Mouse (Mus musculus): ENCODE results near the gene Abtb2. TPM values are rescaled to one million over a fixed set of nuclear protein-coding genes. Genes with fewer than 3 reads are reported as not detected.

The Abtb2 gene
- polyA plus RNA-seq, 1 experiment from 2014 or later: 4.4 TPM

DNA sequence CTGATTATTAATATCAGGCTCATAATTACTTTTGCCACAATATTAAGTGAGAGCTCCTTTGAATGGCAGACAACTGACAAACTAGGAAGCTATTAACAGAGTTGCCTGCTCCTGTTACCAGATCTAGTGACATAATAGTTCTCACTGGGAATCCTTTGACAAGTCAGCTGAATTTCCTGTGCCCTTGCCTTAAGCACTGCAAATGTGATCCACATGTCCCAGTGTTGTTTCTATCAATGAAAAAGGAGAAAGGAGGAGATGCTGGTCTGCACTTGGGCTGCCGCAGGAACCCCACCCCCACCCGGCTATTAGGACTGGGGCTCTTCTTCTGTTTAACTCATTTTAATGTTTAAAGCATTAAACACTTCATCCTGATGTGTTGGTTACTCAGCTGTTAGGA is 110.7 kb downstream of the Abtb2 start:
- Histone ChIP-seq H3K4me2 (ENCODE audit: low read length) (no peak overlapping the region), H3K36me3 (ENCODE audit: control insufficient read depth, insufficient read depth, low read length) (no peaks in the 10 kb centered on the region), H3K4me1 (replicated peaks; ENCODE audit: control insufficient read depth, insufficient read depth, low read length) (0 out of 2 replicates have a peak, but pooled peaks cover 4% of the 10 kb centered on the region), H3K27me3 (replicated peaks; ENCODE audit: control insufficient read depth, insufficient read depth, low read length) (no peaks in the 10 kb centered on the region), H3K9me3 (ENCODE audit: control insufficient read depth, low read length) (no peaks in the 10 kb centered on the region), H3K9ac (ENCODE audit: low read length) (no peak overlapping the region), H3K4me3 (ENCODE audit: low read depth, low read length) (no peak overlapping the region), H3K27ac (ENCODE audit: low read depth) (no peak overlapping the region)
- DNase-seq (ENCODE audit: low spot score) (no peak), ATAC-seq (replicated peaks; ENCODE audit: low FRiP score, low TSS enrichment, low read depth) (no peak)
- 46% methylated on average over 2 of the region's 2 CpGs for WGBS

DNA sequence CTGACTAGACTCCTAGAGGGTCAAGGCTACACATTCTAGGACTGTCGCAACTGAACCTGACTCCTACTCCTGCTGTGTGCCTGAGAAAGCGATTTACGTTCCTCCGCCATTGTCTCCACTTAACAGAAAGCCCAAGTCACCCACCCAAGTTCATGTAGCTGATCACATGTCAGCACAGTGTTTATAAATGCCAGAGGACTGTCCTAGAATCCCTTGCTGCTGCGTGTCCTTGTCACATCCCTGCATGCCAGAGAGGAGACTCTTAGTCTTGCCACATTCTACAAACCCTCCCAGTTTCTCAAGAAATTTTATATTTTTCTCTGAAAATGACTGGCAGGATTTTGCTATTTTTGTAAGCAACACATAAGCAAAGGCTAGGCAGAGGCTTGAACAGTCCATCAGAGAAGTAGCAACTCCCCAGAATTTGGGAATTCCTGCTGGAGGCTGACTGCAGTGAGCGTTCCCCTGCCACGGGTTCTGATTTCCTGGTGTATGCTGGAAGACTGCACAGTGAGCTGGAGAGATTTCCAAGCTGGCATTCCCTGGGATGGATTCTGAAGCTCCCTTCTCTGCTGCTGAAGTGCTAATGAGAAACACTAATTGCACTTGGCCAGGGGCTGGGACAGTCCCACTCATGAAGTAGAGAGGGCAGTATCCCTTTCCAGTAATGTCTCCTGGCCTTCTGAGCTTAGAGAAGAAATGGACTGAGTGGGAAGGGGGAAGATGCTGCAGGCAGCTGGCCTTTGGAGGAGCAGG is 111.7 kb downstream of the Abtb2 start:
- H3K4me3 ChIP-seq (ENCODE audit: low read depth, low read length): no peak overlapping the region
- no peaks in the 10 kb centered on the region for H3K9me3 ChIP-seq (ENCODE audit: control insufficient read depth, low read length)
- H3K27me3 ChIP-seq (replicated peaks; ENCODE audit: control insufficient read depth, insufficient read depth, low read length): no peaks in the 10 kb centered on the region
- H3K9ac ChIP-seq (ENCODE audit: low read length): no peak overlapping the region
- H3K27ac ChIP-seq (ENCODE audit: low read depth): no peak overlapping the region
- H3K36me3 ChIP-seq (ENCODE audit: control insufficient read depth, insufficient read depth, low read length): no peaks in the 10 kb centered on the region
- ATAC-seq (replicated peaks; ENCODE audit: low FRiP score, low TSS enrichment, low read depth) (no peak), DNase-seq (ENCODE audit: low spot score) (no peak)
- 77% methylated on average over 7 of the region's 7 CpGs for WGBS
- no peak overlapping the region for H3K4me2 ChIP-seq (ENCODE audit: low read length)
- 0 out of 2 replicates have a peak, but pooled peaks cover 4% of the 10 kb centered on the region for H3K4me1 ChIP-seq (replicated peaks; ENCODE audit: control insufficient read depth, insufficient read depth, low read length)

DNA sequence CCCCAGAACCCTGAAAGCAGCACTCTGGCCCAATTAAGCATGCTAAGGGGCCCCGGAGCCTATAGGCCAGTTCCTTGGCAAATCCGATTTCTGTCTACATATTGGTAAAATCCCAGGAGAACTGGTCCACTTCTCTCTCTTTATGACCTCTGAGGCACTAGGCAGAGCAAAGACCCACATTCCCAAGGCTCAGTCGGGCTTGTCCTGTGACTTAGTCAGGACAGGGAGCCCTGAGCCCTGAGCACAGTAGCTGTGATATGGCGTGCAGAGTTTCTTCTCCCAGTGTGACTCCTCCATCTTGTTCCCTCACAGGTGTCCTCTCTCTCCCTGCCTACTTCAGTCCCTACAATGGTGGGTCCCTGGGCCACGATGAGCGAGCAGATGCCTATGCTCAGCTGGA is 112.3 kb downstream of the Abtb2 start:
- no peak overlapping the region for H3K9ac ChIP-seq (ENCODE audit: low read length)

DNA sequence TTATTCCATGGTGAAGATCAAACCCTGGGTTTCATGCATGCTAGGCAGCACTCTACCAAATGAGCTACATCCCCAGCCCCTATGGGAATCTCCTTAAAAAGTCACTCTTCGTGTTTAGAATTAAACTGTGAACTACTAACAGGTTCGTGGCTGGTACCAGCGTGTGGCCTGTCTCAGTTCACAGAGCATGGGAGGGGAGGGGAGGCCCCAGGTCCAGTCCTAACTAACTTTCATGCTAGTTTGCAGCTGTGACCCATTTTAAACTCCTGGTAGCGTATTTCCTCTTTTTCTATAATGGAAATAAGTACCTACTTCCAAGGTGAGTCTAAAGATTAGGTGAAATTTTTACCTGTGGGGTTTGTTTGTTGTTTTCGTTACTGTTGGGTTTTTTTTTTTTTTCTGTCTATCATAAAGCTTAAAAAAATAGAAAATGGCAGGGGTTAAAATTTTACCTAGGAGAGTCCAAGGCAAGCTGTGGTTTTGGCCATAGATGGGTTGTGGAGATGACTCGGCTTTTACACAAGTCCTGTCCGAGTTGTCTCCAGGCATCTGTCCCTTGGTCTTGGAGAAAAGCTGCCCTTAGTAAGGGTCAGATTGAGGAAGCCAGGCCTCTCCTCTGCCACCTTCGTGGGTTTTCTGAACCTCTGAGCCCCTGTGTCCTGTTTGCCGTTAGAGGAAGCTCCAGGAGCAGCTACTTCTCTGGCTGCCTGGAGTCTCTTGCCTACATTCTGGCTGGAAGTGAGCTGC is 114.4 kb downstream of the Abtb2 start:
- Histone ChIP-seq H3K27me3 (replicated peaks; ENCODE audit: control insufficient read depth, insufficient read depth, low read length) (no peaks in the 10 kb centered on the region), H3K9me3 (ENCODE audit: control insufficient read depth, low read length) (no peaks in the 10 kb centered on the region), H3K36me3 (ENCODE audit: control insufficient read depth, insufficient read depth, low read length) (no peaks in the 10 kb centered on the region), H3K9ac (ENCODE audit: low read length) (no peak overlapping the region), H3K4me3 (ENCODE audit: low read depth, low read length) (no peak overlapping the region), H3K4me2 (ENCODE audit: low read length) (no peak overlapping the region), H3K4me1 (replicated peaks; ENCODE audit: control insufficient read depth, insufficient read depth, low read length) (peaks cover 10% of the 10 kb centered on the region; the same call in 1 of the 2 replicates), H3K27ac (ENCODE audit: low read depth) (no peak overlapping the region)
- DNase-seq (ENCODE audit: low spot score) (no peak), ATAC-seq (replicated peaks; ENCODE audit: low FRiP score, low TSS enrichment, low read depth) (no peak)
- WGBS: 79% methylated on average over 9 of the region's 9 CpGs

More for the DNA sequence above, 112.3 kb downstream of the Abtb2 start:
- WGBS: 94% methylated on average over 6 of the region's 6 CpGs
- no peak overlapping the region for H3K27ac ChIP-seq (ENCODE audit: low read depth)
- H3K9me3 ChIP-seq (ENCODE audit: control insufficient read depth, low read length): no peaks in the 10 kb centered on the region
- ATAC-seq (replicated peaks; ENCODE audit: low FRiP score, low TSS enrichment, low read depth) (no peak), DNase-seq (ENCODE audit: low spot score) (no peak)
- H3K4me2 ChIP-seq (ENCODE audit: low read length): no peak overlapping the region
- no peak overlapping the region for H3K4me3 ChIP-seq (ENCODE audit: low read depth, low read length)
- H3K36me3 ChIP-seq (ENCODE audit: control insufficient read depth, insufficient read depth, low read length): no peaks in the 10 kb centered on the region
- 0 out of 2 replicates have a peak, but pooled peaks cover 4% of the 10 kb centered on the region for H3K4me1 ChIP-seq (replicated peaks; ENCODE audit: control insufficient read depth, insufficient read depth, low read length)
- no peaks in the 10 kb centered on the region for H3K27me3 ChIP-seq (replicated peaks; ENCODE audit: control insufficient read depth, insufficient read depth, low read length)

DNA sequence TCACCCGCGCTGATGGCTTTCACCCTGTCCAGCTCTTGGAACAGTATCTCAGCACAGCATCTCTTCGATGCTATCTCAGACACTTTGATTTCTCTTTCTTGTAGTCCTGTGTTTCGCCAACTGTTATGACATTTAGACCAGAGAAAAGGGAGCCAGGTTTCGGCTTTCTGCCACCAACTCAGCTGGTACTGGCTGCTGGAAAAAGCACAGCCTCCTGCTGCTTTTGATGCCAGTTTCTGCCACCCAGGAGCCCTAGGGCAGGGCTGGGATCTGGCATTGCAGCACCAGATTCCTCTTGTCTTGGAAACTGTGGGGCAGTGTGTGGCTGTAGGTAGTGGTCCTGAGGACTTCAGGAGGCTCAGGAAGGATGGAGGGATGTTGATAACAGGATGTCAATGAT is 115.0 kb downstream of the Abtb2 start:
- WGBS: 82% methylated on average over 5 of the region's 5 CpGs
- Histone ChIP-seq H3K9ac (ENCODE audit: low read length) (no peak overlapping the region), H3K9me3 (ENCODE audit: control insufficient read depth, low read length) (no peaks in the 10 kb centered on the region), H3K27me3 (replicated peaks; ENCODE audit: control insufficient read depth, insufficient read depth, low read length) (no peaks in the 10 kb centered on the region), H3K4me2 (ENCODE audit: low read length) (no peak overlapping the region), H3K36me3 (ENCODE audit: control insufficient read depth, insufficient read depth, low read length) (no peaks in the 10 kb centered on the region), H3K27ac (ENCODE audit: low read depth) (no peak overlapping the region), H3K4me3 (ENCODE audit: low read depth, low read length) (no peak overlapping the region), H3K4me1 (replicated peaks; ENCODE audit: control insufficient read depth, insufficient read depth, low read length) (peaks cover 10% of the 10 kb centered on the region; the same call in 1 of the 2 replicates)
- no peak for DNase-seq (ENCODE audit: low spot score)
- no peak for ATAC-seq (replicated peaks; ENCODE audit: low FRiP score, low TSS enrichment, low read depth)

DNA sequence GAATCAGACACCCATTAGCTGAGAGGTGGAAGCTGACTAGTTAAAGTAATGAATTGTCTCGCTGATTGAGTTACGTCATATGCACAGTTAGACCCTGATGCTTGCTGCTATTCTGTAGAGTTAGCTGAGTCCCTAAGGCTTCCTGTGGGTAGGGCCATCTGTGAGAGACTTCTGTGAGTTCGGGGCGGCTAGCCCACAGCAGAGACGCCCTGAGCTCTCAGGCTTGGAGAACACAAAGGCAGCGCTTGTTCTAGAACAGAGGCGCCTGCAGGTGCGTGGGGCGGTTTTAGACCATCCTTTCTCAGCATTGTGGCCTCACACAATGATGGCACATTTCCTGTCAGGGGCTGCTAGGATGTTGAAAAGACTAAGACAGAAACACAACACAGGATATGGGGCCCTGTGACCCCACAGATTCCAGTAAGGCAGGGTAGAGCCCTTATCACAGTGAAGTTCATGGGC is 116.2 kb downstream of the Abtb2 start:
- Histone ChIP-seq H3K4me1 (replicated peaks; ENCODE audit: control insufficient read depth, insufficient read depth, low read length) (peaks cover 8% of the 10 kb centered on the region; the same call in 1 of the 2 replicates), H3K9ac (ENCODE audit: low read length) (no peak overlapping the region), H3K27me3 (replicated peaks; ENCODE audit: control insufficient read depth, insufficient read depth, low read length) (no peaks in the 10 kb centered on the region), H3K4me2 (ENCODE audit: low read length) (no peak overlapping the region), H3K9me3 (ENCODE audit: control insufficient read depth, low read length) (no peaks in the 10 kb centered on the region), H3K36me3 (ENCODE audit: control insufficient read depth, insufficient read depth, low read length) (no peaks in the 10 kb centered on the region), H3K27ac (ENCODE audit: low read depth) (no peak overlapping the region), H3K4me3 (ENCODE audit: low read depth, low read length) (no peak overlapping the region)
- no peak for DNase-seq (ENCODE audit: low spot score)
- ATAC-seq (replicated peaks; ENCODE audit: low FRiP score, low TSS enrichment, low read depth): no peak
- 77% methylated on average over 9 of the region's 9 CpGs for WGBS

DNA sequence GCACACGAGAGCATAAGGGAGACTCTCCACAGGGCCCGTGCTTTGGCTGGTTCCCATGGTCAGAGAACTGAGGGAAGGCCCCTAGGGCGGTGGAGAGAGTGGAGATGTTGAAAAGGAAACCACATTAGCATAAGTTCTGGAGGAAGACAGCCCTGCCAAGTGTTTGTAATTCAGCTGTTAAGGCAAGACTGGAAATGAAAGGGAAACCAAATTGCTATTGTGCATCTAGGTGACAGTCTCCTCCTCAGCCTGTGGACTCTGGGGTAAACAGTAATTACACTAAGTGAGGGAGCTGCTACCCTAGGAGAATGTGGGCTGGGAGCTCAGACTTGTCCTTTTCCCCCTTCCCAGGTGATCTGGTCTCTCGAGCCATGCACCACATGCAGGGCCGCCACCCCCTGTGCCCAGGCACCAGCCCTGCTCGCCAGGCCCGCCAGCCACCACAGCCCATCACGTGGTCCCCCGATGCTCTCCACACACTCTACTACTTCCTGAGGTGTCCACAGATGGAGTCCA is 116.9 kb downstream of the Abtb2 start:
- DNase-seq (ENCODE audit: low spot score): no peak
- Histone ChIP-seq H3K9me3 (ENCODE audit: control insufficient read depth, low read length) (no peaks in the 10 kb centered on the region), H3K36me3 (ENCODE audit: control insufficient read depth, insufficient read depth, low read length) (no peaks in the 10 kb centered on the region), H3K27ac (ENCODE audit: low read depth) (no peak overlapping the region), H3K27me3 (replicated peaks; ENCODE audit: control insufficient read depth, insufficient read depth, low read length) (no peaks in the 10 kb centered on the region), H3K4me2 (ENCODE audit: low read length) (no peak overlapping the region), H3K9ac (ENCODE audit: low read length) (no peak overlapping the region), H3K4me3 (ENCODE audit: low read depth, low read length) (no peak overlapping the region), H3K4me1 (replicated peaks; ENCODE audit: control insufficient read depth, insufficient read depth, low read length) (peaks cover 6% of the 10 kb centered on the region; the same call in 1 of the 2 replicates)
- WGBS: 77% methylated on average over 9 of the region's 9 CpGs
- no peak for ATAC-seq (replicated peaks; ENCODE audit: low FRiP score, low TSS enrichment, low read depth)

DNA sequence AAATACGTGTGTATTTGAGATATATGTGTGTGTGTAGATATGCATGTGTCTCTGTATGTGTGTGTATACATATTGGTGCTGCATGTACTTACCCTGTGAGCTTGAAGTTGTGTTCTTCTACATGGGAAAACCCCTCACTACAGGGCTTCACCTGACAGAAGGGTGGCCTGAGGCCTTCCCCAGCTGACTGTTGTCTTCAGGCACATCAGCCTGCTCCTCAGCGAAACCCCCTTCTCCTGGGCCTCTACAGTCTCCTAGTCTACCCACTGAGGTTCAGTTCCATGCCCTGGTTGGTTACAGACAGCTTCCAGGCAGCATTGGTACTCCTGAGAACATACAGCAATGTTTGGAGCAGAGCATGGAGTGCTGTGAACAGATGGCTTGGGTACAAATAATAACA is 118.3 kb downstream of the Abtb2 start:
- no peak overlapping the region for H3K9ac ChIP-seq (ENCODE audit: low read length)
- H3K36me3 ChIP-seq (ENCODE audit: control insufficient read depth, insufficient read depth, low read length): no peaks in the 10 kb centered on the region
- H3K4me1 ChIP-seq (replicated peaks; ENCODE audit: control insufficient read depth, insufficient read depth, low read length): peaks cover 6% of the 10 kb centered on the region; the same call in 1 of the 2 replicates
- H3K4me2 ChIP-seq (ENCODE audit: low read length): no peak overlapping the region
- no peak overlapping the region for H3K4me3 ChIP-seq (ENCODE audit: low read depth, low read length)
- 81% methylated on average over 2 of the region's 2 CpGs for WGBS
- no peak overlapping the region for H3K27ac ChIP-seq (ENCODE audit: low read depth)
- H3K9me3 ChIP-seq (ENCODE audit: control insufficient read depth, low read length): no peaks in the 10 kb centered on the region
- no peaks in the 10 kb centered on the region for H3K27me3 ChIP-seq (replicated peaks; ENCODE audit: control insufficient read depth, insufficient read depth, low read length)
- ATAC-seq (replicated peaks; ENCODE audit: low FRiP score, low TSS enrichment, low read depth) (no peak), DNase-seq (ENCODE audit: low spot score) (no peak)
